Mouse (Mus musculus) MEL (cell line): ENCODE measurements around the gene Fscn1. TPM values are rescaled to one million over a fixed set of nuclear protein-coding genes. Genes with fewer than 3 reads are reported as not detected.

Experiments
- DNase-seq: peaks from one replicate; pipeline ENCODE4 v3.0.0; 2011; ENCODE audit warnings: low read depth, low spot score
- H3K27ac ChIP-seq: 2 replicates; pipeline ENCODE4 v1.5.1; 2012; ENCODE audit warnings: low read depth, mild to moderate bottlenecking, control low read depth, low read length, moderate library complexity; ENCODE audit not compliant: control insufficient read depth
- H3K27me3 ChIP-seq, 2 experiments: fragments of 150-350 bp in 1 of 2; sonication (generic) in 1 of 2; 2 replicates each; pipeline ENCODE4 v1.6.1; 2012; ENCODE audit warnings: low read length in 2 of 2, mild to moderate bottlenecking in 2 of 2, improper control_type of control experiment in 1 of 2, moderate library complexity in 1 of 2; ENCODE audit not compliant: insufficient read depth in 2 of 2, control insufficient read depth in 1 of 2
- H3K36me3 ChIP-seq, 2 experiments: 2 replicates each; pipeline ENCODE4 v1.6.1; 2012 to 2014; ENCODE audit warnings: low read length in 2 of 2, improper control_type of control experiment in 1 of 2, inconsistent platforms in 1 of 2, mild to moderate bottlenecking in 1 of 2; ENCODE audit not compliant: insufficient read depth in 2 of 2, control insufficient read depth in 1 of 2
- H3K4me1 ChIP-seq, 2 experiments: fragments of 150-350 bp in 1 of 2; sonication (generic) in 1 of 2; 2 replicates each; pipeline ENCODE4 v1.6.1; 2012; ENCODE audit warnings: low read length in 2 of 2, improper control_type of control experiment in 1 of 2, mild to moderate bottlenecking in 1 of 2; ENCODE audit not compliant: insufficient read depth in 2 of 2, control insufficient read depth in 1 of 2
- H3K4me3 ChIP-seq, 2 experiments: fragments of 150-350 bp in 1 of 2; sonication (generic) in 1 of 2; 2 replicates each; pipeline ENCODE4 v1.5.1; 2012; ENCODE audit warnings: low read depth in 2 of 2, low read length in 2 of 2, mild to moderate bottlenecking in 2 of 2, moderate library complexity in 2 of 2, control low read depth in 1 of 2, improper control_type of control experiment in 1 of 2; ENCODE audit not compliant: control insufficient read depth in 1 of 2, insufficient read depth in 1 of 2
- H3K79me2 ChIP-seq: 2 replicates; pipeline ENCODE4 v1.6.1; 2012; ENCODE audit warnings: mild to moderate bottlenecking, low read length, moderate library complexity; ENCODE audit not compliant: control insufficient read depth, poor library complexity, insufficient read depth
- H3K9ac ChIP-seq: 2 replicates; pipeline ENCODE4 v1.6.1; 2012; ENCODE audit warnings: low read depth, mild to moderate bottlenecking, control low read depth, low read length, moderate library complexity; ENCODE audit not compliant: control insufficient read depth, poor library complexity, severe bottlenecking
- H3K9me3 ChIP-seq: fragments of 150-350 bp; sonication (generic); replicated peaks from 2 replicates; pipeline ENCODE4 v1.6.1; 2012; ENCODE audit warnings: mild to moderate bottlenecking, low read length, improper control_type of control experiment, moderate library complexity; ENCODE audit not compliant: insufficient read depth
- CHD2 ChIP-seq: IDR thresholded peaks from 2 replicates; pipeline ENCODE4 v1.6.1; 2011; ENCODE audit warnings: low read length, improper control_type of control experiment
- GATA1 ChIP-seq: IDR thresholded peaks from 2 replicates; pipeline ENCODE4 v1.6.1; 2011; ENCODE audit warnings: low read depth, low read length, improper control_type of control experiment
- HCFC1 ChIP-seq: IDR thresholded peaks from 2 replicates; pipeline ENCODE4 v1.6.1; 2012; ENCODE audit warnings: low read depth, mild to moderate bottlenecking, inconsistent platforms, low read length, improper control_type of control experiment, moderate library complexity
- MAFK ChIP-seq: IDR thresholded peaks from 2 replicates; pipeline ENCODE4 v1.6.1; 2011; ENCODE audit warnings: low read depth, mild to moderate bottlenecking, low read length, improper control_type of control experiment, borderline replicate concordance
- MAZ ChIP-seq: IDR thresholded peaks from 2 replicates; pipeline ENCODE4 v1.6.1; 2012; ENCODE audit warnings: low read depth, mild to moderate bottlenecking, inconsistent platforms, low read length, improper control_type of control experiment
- MEF2A ChIP-seq: IDR thresholded peaks from 2 replicates; pipeline ENCODE4 v1.6.1; 2014; ENCODE audit warnings: low read depth, mild to moderate bottlenecking, inconsistent platforms, low read length, improper control_type of control experiment; ENCODE audit not compliant: poor library complexity, insufficient replicate concordance, severe bottlenecking; ENCODE audit errors: extremely low read depth
- POLR2AphosphoS2 ChIP-seq: IDR thresholded peaks from 2 replicates; pipeline ENCODE4 v1.6.1; 2011; ENCODE audit warnings: low read length, improper control_type of control experiment
- RCOR1 ChIP-seq: IDR thresholded peaks from 2 replicates; pipeline ENCODE4 v1.6.1; 2012; ENCODE audit warnings: low read depth, mild to moderate bottlenecking, inconsistent platforms, low read length, improper control_type of control experiment
- SIN3A ChIP-seq: IDR thresholded peaks from 2 replicates; pipeline ENCODE4 v1.6.1; 2012; ENCODE audit warnings: low read length, improper control_type of control experiment, inconsistent platforms
- UBTF ChIP-seq: IDR thresholded peaks from 2 replicates; pipeline ENCODE4 v1.6.1; 2012; ENCODE audit warnings: low read depth, mild to moderate bottlenecking, inconsistent platforms, low read length, improper control_type of control experiment, moderate library complexity, borderline replicate concordance; ENCODE audit not compliant: insufficient read depth
- USF2 ChIP-seq, 2 experiments: IDR thresholded peaks; 2 replicates each; pipeline ENCODE4 v1.6.1; 2011 to 2012; ENCODE audit warnings: improper control_type of control experiment in 2 of 2, low read length in 2 of 2, borderline replicate concordance in 1 of 2, inconsistent platforms in 1 of 2, low read depth in 1 of 2, mild to moderate bottlenecking in 1 of 2; ENCODE audit not compliant: insufficient read depth in 1 of 2
- ZMIZ1 ChIP-seq: IDR thresholded peaks from 2 replicates; pipeline ENCODE4 v1.6.1; 2012; ENCODE audit warnings: low read depth, mild to moderate bottlenecking, inconsistent platforms, low read length, improper control_type of control experiment, moderate library complexity
- ZNF384 ChIP-seq: IDR thresholded peaks from 2 replicates; pipeline ENCODE4 v1.6.1; 2012; ENCODE audit warnings: low read depth, mild to moderate bottlenecking, inconsistent platforms, low read length, improper control_type of control experiment
- polyA plus RNA-seq, 2 experiments: library from polyadenylated mRNA; stranded (reverse) in 1 of 2; unstranded in 1 of 2; fragments of >175 nt in 1 of 2; fragments of >200 nt in 1 of 2; gene quantifications; 2 replicates each; pipeline versions ENCODE4 v1.2.1 to v1.2.4; 2012; ENCODE audit warnings: low replicate concordance in 2 of 2, low read depth in 1 of 2; ENCODE audit not compliant: insufficient read length in 2 of 2, insufficient read depth in 1 of 2, missing spikeins in 1 of 2
- total RNA-seq: library from RNA; depleted of rRNA; stranded (reverse); fragments of 300-350 nt; gene quantifications from 2 replicates; pipeline ENCODE4 v1.2.3, GENCODE M21; 2012

Fscn1 gene
- total and polyA plus RNA-seq, 3 experiments, result not detected

DNA sequence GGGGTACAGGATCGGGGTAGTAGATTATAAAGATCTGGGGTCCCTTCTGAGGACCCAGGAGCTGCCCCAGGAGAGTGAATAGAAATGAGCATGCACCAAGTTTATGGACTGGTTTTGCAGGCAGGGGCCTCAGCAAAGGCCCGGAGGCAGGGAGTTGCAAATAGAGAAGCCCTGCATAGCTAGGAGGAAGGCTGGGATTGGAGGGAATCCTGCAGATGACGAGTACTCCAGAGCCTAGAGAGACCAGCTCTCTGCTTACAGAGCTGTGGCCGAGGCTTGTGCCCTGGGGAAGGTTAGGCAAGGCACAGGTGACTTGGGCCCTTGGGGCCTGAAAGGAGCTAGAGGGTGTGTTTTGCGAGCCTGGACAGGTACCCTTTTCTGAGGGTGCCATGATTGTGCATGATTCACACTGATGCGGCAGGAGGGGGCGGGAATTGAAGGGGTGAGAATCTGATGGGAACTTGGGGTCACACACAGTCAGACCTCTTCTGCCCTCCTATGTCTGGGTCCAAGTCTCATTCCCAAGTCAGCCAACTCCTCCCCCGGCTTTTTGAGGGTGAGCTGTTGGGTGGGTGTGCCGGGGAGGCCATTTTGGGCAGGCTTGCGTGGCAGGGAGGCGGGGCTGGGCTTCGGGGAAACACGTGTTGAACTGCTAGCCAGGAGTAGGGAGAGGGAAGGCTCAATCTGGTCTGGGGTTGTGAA, 3.0 kb downstream of the Fscn1 start:
- Histone ChIP-seq H3K4me3 (no peak overlapping the region), H3K27me3 (no peaks in the 10 kb centered on the region), H3K27ac (no peak overlapping the region)

DNA sequence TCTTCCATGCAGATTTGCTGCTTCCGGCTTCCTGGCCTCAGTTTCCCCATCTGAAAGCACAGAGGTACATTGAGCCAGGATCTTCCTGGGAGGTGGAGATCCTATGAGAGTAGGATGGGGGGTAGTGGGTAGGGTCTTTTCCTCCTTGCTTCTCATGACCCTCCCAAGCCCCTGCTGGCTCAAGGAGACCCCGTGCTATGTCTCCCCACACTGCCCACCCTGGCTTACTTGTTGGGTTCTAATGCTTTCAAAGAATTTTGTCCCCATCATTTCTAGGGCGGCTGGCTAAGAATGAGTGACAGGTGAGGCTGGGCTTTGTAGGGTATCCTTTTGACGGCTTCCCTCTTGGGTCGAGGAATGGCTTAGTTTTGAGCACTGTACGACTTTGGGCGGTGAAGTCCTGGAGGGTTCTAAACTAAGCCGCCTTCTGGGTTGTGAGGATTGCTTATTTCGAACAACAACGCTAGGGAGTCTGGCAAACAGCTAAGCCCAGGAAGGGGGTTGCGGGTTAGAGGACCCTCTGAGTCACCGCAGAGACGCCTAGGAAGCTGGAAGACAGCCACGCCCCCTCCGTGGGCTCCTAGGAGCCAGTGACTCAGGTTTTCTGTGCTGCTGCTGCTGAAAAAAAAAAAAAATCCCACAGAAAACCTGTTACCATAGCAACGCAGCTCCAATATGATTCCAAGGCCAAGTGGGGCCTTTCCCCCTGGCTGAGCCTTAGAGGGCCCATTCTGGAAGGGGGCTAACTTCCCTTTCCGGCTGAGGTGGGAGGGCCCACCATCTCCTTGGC, 3.8 kb downstream of the Fscn1 start:
- no peaks in the 10 kb centered on the region for H3K9me3 ChIP-seq
- DNase-seq, result no peak
- no peak overlapping the region for H3K4me3 ChIP-seq
- H3K36me3 ChIP-seq, result no peaks in the 10 kb centered on the region
- no peak overlapping the region for H3K27ac ChIP-seq
- no peaks in the 10 kb centered on the region for H3K27me3 ChIP-seq
- TF ChIP-seq MAZ, result no peak
- TF ChIP-seq ZNF384, result no peak
- no peak for TF ChIP-seq RCOR1
- no peak for TF ChIP-seq MEF2A
- no peak for TF ChIP-seq USF2 (IDR thresholded peaks at IDR 0.05; ENCODE audit: borderline replicate concordance in 1 of 2, insufficient read depth in 1 of 2, low read depth in 1 of 2, low read length in 2 of 2)
- TF ChIP-seq CHD2, result no peak
- TF ChIP-seq UBTF, result no peak
- TF ChIP-seq HCFC1, result no peak
- no peak for TF ChIP-seq GATA1
- no peak for TF ChIP-seq MAFK
- no peak for TF ChIP-seq ZMIZ1
- H3K79me2 ChIP-seq, result no peaks in the 10 kb centered on the region
- H3K9ac ChIP-seq, result no peak overlapping the region
- no peaks in the 10 kb centered on the region for H3K4me1 ChIP-seq

More for the DNA sequence above, 3.0 kb downstream of the Fscn1 start:
- Histone ChIP-seq H3K36me3 (no peaks in the 10 kb centered on the region), H3K9me3 (no peaks in the 10 kb centered on the region), H3K79me2 (no peaks in the 10 kb centered on the region), H3K4me1 (no peaks in the 10 kb centered on the region), H3K9ac (no peak overlapping the region)
- TF ChIP-seq SIN3A (no peak), POLR2AphosphoS2 (no peak)
- DNase-seq, result no peak
